Mouse (Mus musculus) liver, embryonic 15.5 days (tissue): Measurements from ENCODE around the gene Fnip2. TPM values are rescaled to one million over a fixed set of nuclear protein-coding genes. Genes with fewer than 3 reads are reported as not detected.

Source experiments
- ATAC-seq: fragments of 200-750 bp; cut with Nextera tagmentation; 2 replicates; pipeline ENCODE4 v1.8.0; 2017; ENCODE audit warnings: moderate number of reproducible peaks, mild to moderate bottlenecking, moderate library complexity; ENCODE audit not compliant: insufficient read depth
- H3K27ac ChIP-seq: fragments of 300-500 bp; sonication (generic); replicated peaks from 2 replicates; pipeline ENCODE4 v1.5.1; 2015; ENCODE audit warnings: mild to moderate bottlenecking, inconsistent platforms
- H3K27me3 ChIP-seq: fragments of 300-500 bp; sonication (generic); 2 replicates; pipeline ENCODE4 v1.6.1; 2015; ENCODE audit warnings: mild to moderate bottlenecking, inconsistent platforms
- H3K36me3 ChIP-seq: fragments of 300-500 bp; sonication (generic); replicated peaks from 2 replicates; pipeline ENCODE4 v1.6.1; 2015; ENCODE audit warnings: moderate library complexity, mild to moderate bottlenecking, inconsistent platforms
- H3K4me1 ChIP-seq: fragments of 300-500 bp; sonication (generic); replicated peaks from 2 replicates; pipeline ENCODE4 v1.6.1; 2015; ENCODE audit warnings: inconsistent platforms
- H3K4me2 ChIP-seq: fragments of 300-500 bp; sonication (generic); 2 replicates; pipeline ENCODE4 v1.6.1; 2015; ENCODE audit warnings: moderate library complexity, mild to moderate bottlenecking, inconsistent platforms
- H3K4me3 ChIP-seq: fragments of 300-500 bp; sonication (generic); replicated peaks from 2 replicates; pipeline ENCODE4 v1.5.1; 2015; ENCODE audit warnings: mild to moderate bottlenecking, inconsistent platforms
- H3K9ac ChIP-seq: fragments of 300-500 bp; sonication (generic); 2 replicates; pipeline ENCODE4 v1.6.1; 2015; ENCODE audit warnings: moderate library complexity, mild to moderate bottlenecking, inconsistent platforms
- H3K9me3 ChIP-seq: fragments of 300-500 bp; sonication (generic); replicated peaks from 2 replicates; pipeline ENCODE4 v1.6.1; 2016; ENCODE audit warnings: inconsistent platforms
- WGBS: fragments of 180-500 bp; shearing (Covaris S2); methylation state at CpG from one replicate; pipeline ENCODE4 v1.1.7; 2015; ENCODE audit warnings: mixed read lengths; ENCODE audit not compliant: insufficient replicate concordance; 5-methylcytosine and 5-hydroxymethylcytosine counted together
- polyA plus RNA-seq: library from polyadenylated mRNA; unstranded; fragments of >200 nt; fragmentation: Nextera tagmentation; extraction: Ambion mirVana; gene quantifications from 2 replicates; pipeline ENCODE4 v1.2.1, GENCODE M21; 2015

The Fnip2 gene
- polyA plus RNA-seq, 1 experiment from 2014 or later, result 4.8 TPM

GRCm38 (mm10) chr3:79495151-79495550, 72.4 kb downstream of the Fnip2 start:
- H3K36me3 ChIP-seq, result peaks cover 85% of the 10 kb centered on the region
- H3K27ac ChIP-seq, result no peak overlapping the region
- H3K27me3 ChIP-seq, result no peaks in the 10 kb centered on the region
- no peak overlapping the region for H3K4me3 ChIP-seq
- H3K9me3 ChIP-seq, result no peaks in the 10 kb centered on the region
- no peak for ATAC-seq
- 90% methylated on average over 7 of the region's 7 CpGs for WGBS
- no peak overlapping the region for H3K9ac ChIP-seq
- H3K4me2 ChIP-seq, result no peak overlapping the region
- H3K4me1 ChIP-seq, result no peaks in the 10 kb centered on the region

- Histone ChIP-seq H3K9me3 (no peaks in the 10 kb centered on the region), H3K36me3 (peaks cover 80% of the 10 kb centered on the region), H3K27ac (no peak overlapping the region), H3K4me3 (no peak overlapping the region), H3K4me2 (no peak overlapping the region), H3K9ac (no peak overlapping the region), H3K4me1 (no peaks in the 10 kb centered on the region), H3K27me3 (no peaks in the 10 kb centered on the region)
- ATAC-seq, result no peak
- WGBS, result 88% methylated on average over 8 of the region's 8 CpGs
These were observed 73.6 kb downstream of the Fnip2 start for GRCm38 (mm10) chr3:79494028-79494427.

GRCm38 (mm10) chr3:79493064-79493463, 74.5 kb downstream of the Fnip2 start:
- Histone ChIP-seq H3K4me2 (no peak overlapping the region), H3K27ac (no peak overlapping the region), H3K4me3 (no peak overlapping the region), H3K9ac (no peak overlapping the region), H3K4me1 (no peaks in the 10 kb centered on the region), H3K36me3 (peaks cover 83% of the 10 kb centered on the region), H3K27me3 (no peaks in the 10 kb centered on the region), H3K9me3 (no peaks in the 10 kb centered on the region)
- 89% methylated on average over 10 of the region's 10 CpGs for WGBS
- no peak for ATAC-seq

GRCm38 (mm10) chr3:79491614-79492013, 76.0 kb downstream of the Fnip2 start:
- H3K4me2 ChIP-seq, result no peak overlapping the region
- H3K4me1 ChIP-seq, result no peaks in the 10 kb centered on the region
- H3K27ac ChIP-seq, result no peak overlapping the region
- no peaks in the 10 kb centered on the region for H3K27me3 ChIP-seq
- no peak for ATAC-seq
- no peak overlapping the region for H3K9ac ChIP-seq
- H3K36me3 ChIP-seq, result peaks cover 84% of the 10 kb centered on the region
- WGBS, result 56% methylated on average over 3 of the region's 3 CpGs
- no peak overlapping the region for H3K4me3 ChIP-seq
- no peaks in the 10 kb centered on the region for H3K9me3 ChIP-seq

DNA sequence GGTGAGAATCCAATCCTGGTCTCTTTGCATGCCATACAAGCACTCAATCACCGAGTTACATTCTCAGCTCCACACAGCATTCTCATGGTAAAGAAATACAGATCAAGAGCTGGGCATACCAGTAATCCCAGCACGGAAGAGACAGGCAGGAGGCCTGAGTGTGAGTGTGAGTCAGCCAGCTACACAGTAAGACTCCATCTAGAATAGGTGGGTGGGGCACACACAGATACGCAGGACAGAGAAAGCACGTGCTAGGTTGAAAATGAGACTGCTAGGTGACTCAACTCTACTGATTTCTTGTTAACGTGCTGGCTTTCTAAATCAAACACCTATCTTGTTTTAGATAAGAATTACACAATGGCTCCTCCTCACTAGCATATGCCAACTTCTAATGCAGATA, 77.5 kb downstream of the Fnip2 start:
- Histone ChIP-seq H3K4me1 (no peaks in the 10 kb centered on the region), H3K9me3 (no peaks in the 10 kb centered on the region), H3K27me3 (no peaks in the 10 kb centered on the region), H3K27ac (no peak overlapping the region), H3K9ac (no peak overlapping the region), H3K4me3 (no peak overlapping the region), H3K4me2 (no peak overlapping the region), H3K36me3 (peaks cover 91% of the 10 kb centered on the region)
- 84% methylated on average over 5 of the region's 5 CpGs for WGBS
- ATAC-seq, result no peak

- Histone ChIP-seq H3K27me3 (no peaks in the 10 kb centered on the region), H3K36me3 (peaks cover 93% of the 10 kb centered on the region)
These were observed 79.6 kb downstream of the Fnip2 start for GRCm38 (mm10) chr3:79488025-79488424.

DNA sequence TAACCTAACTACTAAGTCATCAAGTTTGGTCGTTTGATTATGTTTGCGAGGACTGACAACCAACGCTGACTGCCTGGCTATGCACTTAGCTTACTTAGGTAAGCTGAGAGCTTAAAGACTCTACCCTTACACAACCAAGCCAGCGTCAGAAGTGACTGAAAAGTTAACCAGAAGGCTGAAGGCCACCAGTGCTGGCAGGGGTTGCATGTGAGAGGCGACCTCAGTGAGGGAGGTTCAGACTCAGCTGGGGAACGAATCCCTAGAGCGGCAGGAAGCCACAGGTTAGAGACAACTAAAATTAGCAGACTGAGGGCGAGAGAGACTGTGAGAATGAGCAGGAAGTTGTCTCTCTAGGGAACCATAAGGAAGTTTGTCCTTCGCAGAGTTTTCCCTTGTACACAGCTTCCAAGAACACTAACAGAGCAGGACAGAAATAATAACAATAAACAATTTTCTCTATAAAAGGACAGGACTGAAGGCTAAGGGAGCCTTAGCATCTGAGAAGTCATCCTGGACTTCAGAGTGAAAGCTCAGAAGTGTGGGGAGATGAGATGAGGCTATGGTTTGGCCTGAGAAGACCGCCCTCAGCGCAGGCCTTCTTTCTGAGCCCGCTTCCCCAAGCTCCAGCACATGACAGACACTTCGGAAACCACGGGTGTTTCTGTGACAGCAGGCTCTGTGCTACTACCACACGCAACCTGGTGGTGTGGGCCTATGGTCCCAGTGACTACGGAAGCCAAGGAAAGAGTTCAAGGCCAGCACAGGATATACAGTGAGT, 83.1 kb downstream of the Fnip2 start:
- H3K9me3 ChIP-seq, result no peaks in the 10 kb centered on the region
- no peak overlapping the region for H3K4me2 ChIP-seq
- H3K9ac ChIP-seq, result no peak overlapping the region
- WGBS, result 64% methylated on average over 16 of the region's 16 CpGs
- H3K4me1 ChIP-seq, result 0 out of 2 replicates have a peak, but pooled peaks cover 7% of the 10 kb centered on the region
- H3K4me3 ChIP-seq, result no peak overlapping the region
- H3K36me3 ChIP-seq, result peaks cover 88% of the 10 kb centered on the region
- ATAC-seq, result no peak
- H3K27ac ChIP-seq, result no peak overlapping the region
- no peaks in the 10 kb centered on the region for H3K27me3 ChIP-seq

More at GRCm38 (mm10) chr3:79488025-79488424, 79.6 kb downstream of the Fnip2 start:
- H3K4me1 ChIP-seq, result no peaks in the 10 kb centered on the region
- no peaks in the 10 kb centered on the region for H3K9me3 ChIP-seq
- H3K4me3 ChIP-seq, result no peak overlapping the region
- no peak overlapping the region for H3K27ac ChIP-seq
- WGBS, result 82% methylated on average over 7 of the region's 7 CpGs
- H3K9ac ChIP-seq, result no peak overlapping the region
- no peak overlapping the region for H3K4me2 ChIP-seq
- no peak for ATAC-seq

GRCm38 (mm10) chr3:79478880-79479279, 88.7 kb downstream of the Fnip2 start:
- WGBS, result 40% methylated on average over 4 of the region's 4 CpGs

DNA sequence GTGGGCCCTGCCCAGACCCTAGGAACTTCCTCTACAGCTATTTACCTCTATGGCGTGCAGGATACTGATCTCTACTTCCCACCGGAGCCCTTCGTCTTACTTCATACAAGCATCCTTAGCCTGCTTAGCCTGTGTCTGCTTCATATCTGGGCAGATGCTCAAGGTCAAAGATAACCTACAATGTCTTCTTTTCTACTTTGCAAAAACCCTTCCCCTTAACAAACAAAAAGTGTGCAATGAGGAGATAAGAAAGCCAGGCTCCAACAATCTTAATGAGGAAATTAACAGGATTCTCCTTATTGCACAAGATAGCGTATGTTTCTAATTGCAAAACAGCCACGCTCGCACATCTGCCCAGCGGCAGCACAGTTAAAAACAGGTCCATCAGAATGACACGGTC, 89.2 kb downstream of the Fnip2 start:
- Histone ChIP-seq H3K4me3 (no peak overlapping the region), H3K4me2 (no peak overlapping the region), H3K9ac (no peak overlapping the region), H3K27me3 (no peaks in the 10 kb centered on the region), H3K36me3 (peaks cover 85% of the 10 kb centered on the region), H3K27ac (no peak overlapping the region), H3K4me1 (peaks cover 20% of the 10 kb centered on the region), H3K9me3 (no peaks in the 10 kb centered on the region)
- peak; percentile 53 for ATAC-seq
- WGBS, result 17% methylated on average over 8 of the region's 8 CpGs

More at GRCm38 (mm10) chr3:79478880-79479279, 88.7 kb downstream of the Fnip2 start:
- no peak for ATAC-seq
- Histone ChIP-seq H3K27ac (no peak overlapping the region), H3K9ac (no peak overlapping the region), H3K27me3 (no peaks in the 10 kb centered on the region), H3K4me3 (no peak overlapping the region), H3K4me2 (no peak overlapping the region), H3K9me3 (no peaks in the 10 kb centered on the region), H3K4me1 (peaks cover 20% of the 10 kb centered on the region), H3K36me3 (peaks cover 85% of the 10 kb centered on the region)

DNA sequence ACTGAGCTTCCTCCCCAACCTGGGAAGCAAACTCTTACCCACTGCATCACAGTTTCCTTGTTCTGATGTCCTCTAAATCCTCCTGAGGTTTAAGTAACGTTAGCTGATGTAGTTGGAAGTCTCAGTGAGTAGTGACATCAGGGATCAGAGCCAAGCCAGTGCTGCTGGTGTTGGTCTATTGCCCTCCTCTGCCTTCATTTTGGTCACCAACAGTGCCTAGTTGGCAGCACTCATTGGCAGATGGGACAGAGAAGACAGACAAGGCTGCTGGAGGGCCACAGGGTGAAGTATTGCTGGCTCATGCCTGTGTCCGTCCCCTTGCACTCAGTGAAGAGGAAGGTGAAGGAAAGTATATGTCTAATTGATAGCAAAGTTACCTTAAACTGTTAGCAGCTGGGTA, 91.6 kb downstream of the Fnip2 start:
- peaks cover 20% of the 10 kb centered on the region for H3K4me1 ChIP-seq
- H3K4me3 ChIP-seq, result no peak overlapping the region
- H3K27ac ChIP-seq, result no peak overlapping the region
- no peak for ATAC-seq
- no peak overlapping the region for H3K4me2 ChIP-seq
- H3K9ac ChIP-seq, result no peak overlapping the region
- H3K9me3 ChIP-seq, result no peaks in the 10 kb centered on the region
- H3K27me3 ChIP-seq, result no peaks in the 10 kb centered on the region
- H3K36me3 ChIP-seq, result peaks cover 87% of the 10 kb centered on the region
- 81% methylated on average over 2 of the region's 2 CpGs for WGBS

DNA sequence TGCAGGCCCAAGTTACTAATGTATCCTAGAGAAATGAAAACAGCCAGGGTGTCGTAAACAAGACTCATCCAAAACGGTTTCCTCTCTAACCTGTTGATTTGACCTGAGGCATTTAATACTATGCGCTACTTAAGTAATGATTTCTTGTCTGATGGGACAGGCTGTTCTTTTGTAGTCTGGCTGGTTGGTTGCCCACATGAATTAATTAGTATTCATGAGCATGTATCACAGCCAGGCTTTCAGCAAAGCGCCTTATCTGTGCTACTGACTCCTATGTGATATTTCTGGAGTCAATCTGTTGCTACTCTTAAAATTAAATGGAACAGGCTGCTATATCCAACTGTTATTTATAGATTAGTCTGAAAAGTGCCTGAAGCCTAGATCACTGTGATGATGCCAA, 92.7 kb downstream of the Fnip2 start:
- WGBS, result 85% methylated on average over 4 of the region's 4 CpGs
- Histone ChIP-seq H3K4me2 (no peak overlapping the region), H3K9me3 (no peaks in the 10 kb centered on the region), H3K27me3 (no peaks in the 10 kb centered on the region), H3K4me3 (no peak overlapping the region), H3K27ac (no peak overlapping the region), H3K4me1 (peaks cover 13% of the 10 kb centered on the region), H3K9ac (no peak overlapping the region), H3K36me3 (peaks cover 78% of the 10 kb centered on the region)
- ATAC-seq, result no peak

- Histone ChIP-seq H3K9ac (no peak overlapping the region), H3K4me3 (no peak overlapping the region), H3K27me3 (no peaks in the 10 kb centered on the region), H3K4me2 (no peak overlapping the region), H3K4me1 (no peaks in the 10 kb centered on the region), H3K9me3 (no peaks in the 10 kb centered on the region), H3K36me3 (peaks cover 71% of the 10 kb centered on the region), H3K27ac (no peak overlapping the region)
- 86% methylated on average over 5 of the region's 5 CpGs for WGBS
- no peak for ATAC-seq
These were observed 95.2 kb downstream of the Fnip2 start for GRCm38 (mm10) chr3:79472362-79472761.
